Mouse (Mus musculus): Measurements from ENCODE around the gene Zscan2. TPM values are rescaled to one million over a fixed set of nuclear protein-coding genes. Genes with fewer than 3 reads are reported as not detected.

Gene Zscan2
- polyA plus RNA-seq, 1 experiment from 2014 or later = 1.4 TPM

- peaks cover 12% of the 10 kb centered on the region for H3K4me1 ChIP-seq (ENCODE audit: control insufficient read depth, insufficient read depth, low read length)
- WGBS = 65% methylated on average over 7 of the region's 7 CpGs
Observed at GRCm38 (mm10) chr7:80888595-80888994, 27.9 kb downstream of the Zscan2 start.

DNA sequence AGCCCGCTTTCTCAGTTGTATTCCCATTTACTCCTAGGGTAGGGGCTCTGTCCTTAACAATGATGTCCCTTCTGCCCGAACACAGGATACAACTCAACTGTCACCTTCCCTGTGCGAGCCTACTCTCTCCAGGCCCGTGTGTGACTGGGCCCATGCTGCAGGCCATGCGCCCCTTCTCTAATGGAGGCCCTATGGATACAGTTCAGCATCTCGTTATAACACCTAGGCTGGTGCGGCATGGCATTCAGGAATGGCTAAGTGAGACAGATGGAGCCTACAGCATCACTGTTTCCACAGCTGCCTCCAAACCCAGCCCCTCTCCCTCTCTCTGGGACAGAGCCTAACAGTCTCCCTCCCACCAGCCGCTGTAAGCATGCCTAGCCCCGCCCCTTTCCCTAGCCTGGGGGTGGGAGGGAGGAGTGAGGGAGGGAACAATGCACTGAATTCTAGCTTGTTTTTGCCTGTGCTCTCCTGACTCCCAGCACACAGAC is 28.3 kb downstream of the Zscan2 start:
- 41% methylated on average over 9 of the region's 9 CpGs for WGBS
- Histone ChIP-seq H3K4me3 (replicated peaks; ENCODE audit: low read length) (no peak overlapping the region), H3K4me2 (ENCODE audit: low read depth, low read length) (0 out of 2 replicates have a peak overlapping the region, but pooled peaks have one; percentile 6), H3K36me3 (ENCODE audit: control insufficient read depth, insufficient read depth, low read length) (no peaks in the 10 kb centered on the region), H3K4me1 (ENCODE audit: control insufficient read depth, insufficient read depth, low read length) (peaks cover 12% of the 10 kb centered on the region), H3K9me3 (replicated peaks; ENCODE audit: control insufficient read depth, low read length) (no peaks in the 10 kb centered on the region), H3K9ac (ENCODE audit: low read length) (peak overlapping the region; percentile 47), H3K27ac (ENCODE audit: low read length) (peak overlapping the region; percentile 64), H3K27me3 (ENCODE audit: control insufficient read depth, insufficient read depth, low read length) (no peaks in the 10 kb centered on the region)
- peak; percentile 88 for ATAC-seq (ENCODE audit: insufficient read depth, low FRiP score)

More at GRCm38 (mm10) chr7:80888595-80888994, 27.9 kb downstream of the Zscan2 start:
- Histone ChIP-seq H3K36me3 (ENCODE audit: control insufficient read depth, insufficient read depth, low read length) (no peaks in the 10 kb centered on the region), H3K4me2 (ENCODE audit: low read depth, low read length) (no peak overlapping the region), H3K9me3 (replicated peaks; ENCODE audit: control insufficient read depth, low read length) (no peaks in the 10 kb centered on the region), H3K27me3 (ENCODE audit: control insufficient read depth, insufficient read depth, low read length) (no peaks in the 10 kb centered on the region), H3K9ac (ENCODE audit: low read length) (no peak overlapping the region), H3K27ac (ENCODE audit: low read length) (peak overlapping the region; percentile 64), H3K4me3 (replicated peaks; ENCODE audit: low read length) (no peak overlapping the region)
- peak; percentile 8; the same call in 1 of the 2 replicates for ATAC-seq (ENCODE audit: insufficient read depth, low FRiP score)

DNA sequence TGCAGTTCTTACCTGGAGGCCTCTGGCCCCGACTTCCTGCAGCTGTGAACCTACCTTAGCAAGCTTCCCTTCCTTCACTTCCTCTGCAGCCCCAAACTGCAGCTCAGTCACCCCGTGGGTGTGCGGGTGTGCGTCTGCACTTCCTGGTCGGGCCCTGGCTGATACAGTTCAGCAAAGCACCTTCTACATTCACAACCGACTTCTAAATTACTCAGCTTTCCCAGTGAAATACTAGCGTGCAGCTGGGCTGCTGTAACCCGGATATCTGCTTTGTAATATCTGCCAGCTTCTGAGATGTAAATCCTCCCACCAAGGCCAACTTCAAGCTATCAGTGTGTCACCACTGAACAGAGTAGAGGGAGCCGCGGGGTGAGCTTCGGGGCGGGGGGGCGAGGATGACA is 29.1 kb downstream of the Zscan2 start:
- Histone ChIP-seq H3K4me1 (ENCODE audit: control insufficient read depth, insufficient read depth, low read length) (peaks cover 12% of the 10 kb centered on the region), H3K9me3 (replicated peaks; ENCODE audit: control insufficient read depth, low read length) (no peaks in the 10 kb centered on the region), H3K36me3 (ENCODE audit: control insufficient read depth, insufficient read depth, low read length) (peaks cover 2% of the 10 kb centered on the region; the same call in 1 of the 2 replicates), H3K27me3 (ENCODE audit: control insufficient read depth, insufficient read depth, low read length) (no peaks in the 10 kb centered on the region), H3K4me2 (ENCODE audit: low read depth, low read length) (no peak overlapping the region), H3K4me3 (replicated peaks; ENCODE audit: low read length) (no peak overlapping the region), H3K27ac (ENCODE audit: low read length) (peak overlapping the region; percentile 64), H3K9ac (ENCODE audit: low read length) (peak overlapping the region; percentile 47)
- WGBS = 69% methylated on average over 13 of the region's 13 CpGs
- no peak for ATAC-seq (ENCODE audit: insufficient read depth, low FRiP score)

DNA sequence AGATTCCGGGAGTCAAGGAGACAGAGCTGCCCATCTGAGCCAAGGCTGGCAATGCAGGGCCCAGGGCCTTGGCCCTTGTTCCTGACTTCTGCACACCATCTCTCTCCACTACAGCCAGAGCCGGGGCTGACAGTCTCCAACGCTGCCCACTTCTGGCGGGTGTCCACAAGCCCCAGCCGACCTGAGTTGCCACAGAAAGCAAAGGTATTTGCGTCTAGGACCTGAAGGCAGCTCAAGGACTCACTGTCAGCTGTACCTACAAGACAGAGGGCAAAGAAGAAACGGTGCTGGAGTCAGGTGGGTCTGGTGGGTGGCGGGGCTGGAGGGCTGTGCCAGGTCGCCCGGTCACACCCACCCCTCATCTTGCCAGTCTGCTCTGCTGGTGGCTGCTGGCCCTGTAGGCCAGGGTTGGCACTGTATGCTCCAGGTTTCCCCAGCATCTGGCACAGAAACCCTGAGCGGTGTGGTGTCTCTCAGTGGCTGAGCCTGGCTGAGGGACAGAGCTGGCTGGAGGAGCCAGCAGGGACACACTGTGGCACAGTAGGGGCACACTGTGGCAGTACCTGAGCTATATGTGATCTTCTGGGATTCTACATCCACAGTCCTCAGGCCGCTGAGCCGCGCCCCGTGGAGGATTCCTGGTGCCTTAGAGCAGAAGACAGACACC is 32.5 kb downstream of the Zscan2 start:
- H3K36me3 ChIP-seq (ENCODE audit: control insufficient read depth, insufficient read depth, low read length) = peaks cover 8% of the 10 kb centered on the region; the same call in 1 of the 2 replicates
- no peak overlapping the region for H3K4me3 ChIP-seq (replicated peaks; ENCODE audit: low read length)
- no peak overlapping the region for H3K27ac ChIP-seq (ENCODE audit: low read length)
- no peak overlapping the region for H3K9ac ChIP-seq (ENCODE audit: low read length)
- H3K27me3 ChIP-seq (ENCODE audit: control insufficient read depth, insufficient read depth, low read length) = no peaks in the 10 kb centered on the region
- 90% methylated on average over 15 of the region's 15 CpGs for WGBS
- no peaks in the 10 kb centered on the region for H3K9me3 ChIP-seq (replicated peaks; ENCODE audit: control insufficient read depth, low read length)
- ATAC-seq (ENCODE audit: insufficient read depth, low FRiP score) = no peak
- peaks cover 12% of the 10 kb centered on the region for H3K4me1 ChIP-seq (ENCODE audit: control insufficient read depth, insufficient read depth, low read length)
- H3K4me2 ChIP-seq (ENCODE audit: low read depth, low read length) = no peak overlapping the region

DNA sequence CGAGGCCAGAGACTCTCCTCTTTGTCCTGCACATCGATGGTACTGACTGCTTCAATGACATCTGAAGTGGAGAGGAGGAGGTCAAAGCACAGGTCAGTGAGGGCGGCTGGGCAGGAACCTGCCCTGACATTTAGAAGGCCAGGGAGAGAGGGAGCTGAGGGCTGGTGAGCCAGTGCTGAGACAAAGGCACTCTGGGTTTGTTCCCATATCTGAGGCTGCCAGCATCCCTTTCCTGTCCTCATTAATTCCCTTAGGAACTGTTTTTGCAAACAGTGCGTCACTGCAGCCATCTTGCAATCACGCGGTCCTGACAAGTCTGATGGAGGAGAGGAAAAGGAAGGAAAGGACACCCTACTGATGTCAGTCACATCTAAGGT is 33.0 kb downstream of the Zscan2 start:
- 82% methylated on average over 6 of the region's 6 CpGs for WGBS
- ATAC-seq (ENCODE audit: insufficient read depth, low FRiP score) = no peak
- no peak overlapping the region for H3K27ac ChIP-seq (ENCODE audit: low read length)
- no peaks in the 10 kb centered on the region for H3K27me3 ChIP-seq (ENCODE audit: control insufficient read depth, insufficient read depth, low read length)
- H3K9ac ChIP-seq (ENCODE audit: low read length) = no peak overlapping the region
- no peak overlapping the region for H3K4me2 ChIP-seq (ENCODE audit: low read depth, low read length)
- peaks cover 10% of the 10 kb centered on the region for H3K4me1 ChIP-seq (ENCODE audit: control insufficient read depth, insufficient read depth, low read length)
- H3K36me3 ChIP-seq (ENCODE audit: control insufficient read depth, insufficient read depth, low read length) = peaks cover 8% of the 10 kb centered on the region; the same call in 1 of the 2 replicates
- no peaks in the 10 kb centered on the region for H3K9me3 ChIP-seq (replicated peaks; ENCODE audit: control insufficient read depth, low read length)
- no peak overlapping the region for H3K4me3 ChIP-seq (replicated peaks; ENCODE audit: low read length)

DNA sequence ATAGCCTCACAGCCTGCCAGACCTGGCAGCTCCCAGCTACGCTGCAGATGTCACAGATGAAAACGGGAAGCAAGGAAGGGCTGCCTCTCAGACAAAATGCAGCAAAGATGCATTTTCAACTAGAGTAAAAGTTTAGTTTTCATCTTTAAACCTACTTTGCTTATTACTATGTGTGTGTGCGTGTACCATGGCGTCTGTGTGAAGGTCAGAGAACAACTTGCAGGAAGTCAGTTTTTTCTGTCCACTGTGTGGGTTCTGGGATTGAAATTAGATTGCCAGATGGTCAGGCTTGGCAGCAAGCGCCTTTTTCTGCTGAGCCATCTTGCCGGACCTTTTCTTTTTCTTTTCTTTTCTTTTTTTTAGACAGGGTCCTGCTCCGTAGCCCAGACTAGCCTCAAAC is 33.5 kb downstream of the Zscan2 start:
- Histone ChIP-seq H3K4me1 (ENCODE audit: control insufficient read depth, insufficient read depth, low read length) (peaks cover 6% of the 10 kb centered on the region), H3K27ac (ENCODE audit: low read length) (no peak overlapping the region), H3K9ac (ENCODE audit: low read length) (no peak overlapping the region), H3K4me2 (ENCODE audit: low read depth, low read length) (no peak overlapping the region), H3K9me3 (replicated peaks; ENCODE audit: control insufficient read depth, low read length) (no peaks in the 10 kb centered on the region), H3K36me3 (ENCODE audit: control insufficient read depth, insufficient read depth, low read length) (peaks cover 8% of the 10 kb centered on the region; the same call in 1 of the 2 replicates), H3K27me3 (ENCODE audit: control insufficient read depth, insufficient read depth, low read length) (no peaks in the 10 kb centered on the region), H3K4me3 (replicated peaks; ENCODE audit: low read length) (no peak overlapping the region)
- WGBS = 85% methylated on average over 7 of the region's 7 CpGs
- ATAC-seq (ENCODE audit: insufficient read depth, low FRiP score) = no peak

GRCm38 (mm10) chr7:80894815-80895519 is 34.2 kb downstream of the Zscan2 start:
- Histone ChIP-seq H3K4me2 (ENCODE audit: low read depth, low read length) (no peak overlapping the region), H3K4me1 (ENCODE audit: control insufficient read depth, insufficient read depth, low read length) (no peaks in the 10 kb centered on the region), H3K36me3 (ENCODE audit: control insufficient read depth, insufficient read depth, low read length) (peaks cover 8% of the 10 kb centered on the region; the same call in 1 of the 2 replicates), H3K4me3 (replicated peaks; ENCODE audit: low read length) (no peak overlapping the region), H3K27me3 (ENCODE audit: control insufficient read depth, insufficient read depth, low read length) (no peaks in the 10 kb centered on the region), H3K9me3 (replicated peaks; ENCODE audit: control insufficient read depth, low read length) (no peaks in the 10 kb centered on the region), H3K9ac (ENCODE audit: low read length) (no peak overlapping the region), H3K27ac (ENCODE audit: low read length) (no peak overlapping the region)
- no peak for ATAC-seq (ENCODE audit: insufficient read depth, low FRiP score)
- 95% methylated on average over 14 of the region's 14 CpGs for WGBS

GRCm38 (mm10) chr7:80897134-80897533 is 36.4 kb downstream of the Zscan2 start:
- no peaks in the 10 kb centered on the region for H3K27me3 ChIP-seq (ENCODE audit: control insufficient read depth, insufficient read depth, low read length)
- H3K4me1 ChIP-seq (ENCODE audit: control insufficient read depth, insufficient read depth, low read length) = peaks cover 4% of the 10 kb centered on the region; the same call in 1 of the 2 replicates
- no peak overlapping the region for H3K9ac ChIP-seq (ENCODE audit: low read length)
- no peaks in the 10 kb centered on the region for H3K9me3 ChIP-seq (replicated peaks; ENCODE audit: control insufficient read depth, low read length)
- H3K36me3 ChIP-seq (ENCODE audit: control insufficient read depth, insufficient read depth, low read length) = peaks cover 8% of the 10 kb centered on the region; the same call in 1 of the 2 replicates
- H3K4me3 ChIP-seq (replicated peaks; ENCODE audit: low read length) = no peak overlapping the region
- H3K27ac ChIP-seq (ENCODE audit: low read length) = no peak overlapping the region
- WGBS = 89% methylated on average over 7 of the region's 7 CpGs
- H3K4me2 ChIP-seq (ENCODE audit: low read depth, low read length) = no peak overlapping the region
- ATAC-seq (ENCODE audit: insufficient read depth, low FRiP score) = no peak

DNA sequence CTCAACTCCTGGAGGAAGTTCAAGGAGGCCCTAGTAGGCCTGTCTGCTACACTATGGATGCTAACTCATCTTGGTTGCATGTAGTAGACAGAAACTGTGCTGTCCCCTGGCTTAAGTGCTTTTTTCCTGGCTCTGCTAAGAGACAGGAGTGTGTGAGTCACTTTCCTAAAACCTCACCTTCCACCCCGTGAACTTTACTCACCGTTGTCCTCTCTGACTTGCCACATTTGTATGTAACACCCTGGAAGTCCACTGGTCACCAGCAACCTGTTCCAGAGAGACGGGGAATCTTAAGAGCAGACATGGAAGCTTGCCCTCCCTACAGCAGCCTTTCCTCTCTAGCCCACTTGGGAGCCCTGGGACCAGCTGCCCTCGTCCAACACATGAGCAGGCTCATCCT is 37.0 kb downstream of the Zscan2 start:
- no peak overlapping the region for H3K9ac ChIP-seq (ENCODE audit: low read length)
- no peak overlapping the region for H3K27ac ChIP-seq (ENCODE audit: low read length)
- 89% methylated on average over 4 of the region's 4 CpGs for WGBS
- no peak for ATAC-seq (ENCODE audit: insufficient read depth, low FRiP score)
- H3K27me3 ChIP-seq (ENCODE audit: control insufficient read depth, insufficient read depth, low read length) = no peaks in the 10 kb centered on the region
- H3K9me3 ChIP-seq (replicated peaks; ENCODE audit: control insufficient read depth, low read length) = no peaks in the 10 kb centered on the region
- H3K4me1 ChIP-seq (ENCODE audit: control insufficient read depth, insufficient read depth, low read length) = peaks cover 4% of the 10 kb centered on the region; the same call in 1 of the 2 replicates
- H3K4me3 ChIP-seq (replicated peaks; ENCODE audit: low read length) = no peak overlapping the region
- H3K36me3 ChIP-seq (ENCODE audit: control insufficient read depth, insufficient read depth, low read length) = peaks cover 8% of the 10 kb centered on the region; the same call in 1 of the 2 replicates
- H3K4me2 ChIP-seq (ENCODE audit: low read depth, low read length) = no peak overlapping the region

All from stomach, embryonic 16.5 days (tissue).